Mouse (Mus musculus) forebrain, postnatal 0 days (tissue): ENCODE measurements at regions not wholly inside any gene's neighbourhood (a gene's known extent, or its start where the extent isn't known, plus 50 kb on each side); places are given as distances from the start of the nearest gene placed in this dataset.

Experiments
- ATAC-seq: fragments of 200-750 bp; cut with Nextera tagmentation; 2 replicates; pipeline ENCODE4 v1.8.0; 2017; ENCODE audit warnings: mild to moderate bottlenecking, moderate library complexity
- DNase-seq: peaks from one replicate; pipeline ENCODE4 v3.0.0-alpha.2; 2015
- H3K27ac ChIP-seq: fragments of 300-500 bp; sonication (generic); 2 replicates; pipeline ENCODE4 v1.5.1; 2014; ENCODE audit warnings: low read depth, mild to moderate bottlenecking, antibody characterized with exemption, low read length, moderate library complexity, mixed read lengths
- H3K27me3 ChIP-seq: fragments of 300-500 bp; sonication (generic); 2 replicates; pipeline ENCODE4 v1.6.1; 2014; ENCODE audit warnings: mild to moderate bottlenecking, low read length, mixed read lengths; ENCODE audit not compliant: insufficient read depth
- H3K36me3 ChIP-seq: fragments of 300-500 bp; sonication (generic); 2 replicates; pipeline ENCODE4 v1.6.1; 2014; ENCODE audit warnings: mild to moderate bottlenecking, moderate library complexity; ENCODE audit not compliant: insufficient read depth
- H3K4me1 ChIP-seq: fragments of 300-500 bp; sonication (generic); 2 replicates; pipeline ENCODE4 v1.6.1; 2014; ENCODE audit warnings: antibody characterized with exemption; ENCODE audit not compliant: insufficient read depth
- H3K4me2 ChIP-seq: fragments of 300-500 bp; sonication (generic); 2 replicates; pipeline ENCODE4 v1.6.1; 2014; ENCODE audit warnings: low read depth, mild to moderate bottlenecking, moderate library complexity
- H3K4me3 ChIP-seq: fragments of 300-500 bp; sonication (generic); 2 replicates; pipeline ENCODE4 v1.5.1; 2014; ENCODE audit warnings: low read depth, low read length, mixed read lengths
- H3K9ac ChIP-seq: fragments of 300-500 bp; sonication (generic); 2 replicates; pipeline ENCODE4 v1.6.1; 2014; ENCODE audit warnings: mild to moderate bottlenecking
- H3K9me3 ChIP-seq: fragments of 300-500 bp; sonication (generic); 2 replicates; pipeline ENCODE4 v1.6.1; 2016; ENCODE audit warnings: low read length
- CTCF ChIP-seq: sonication (generic); IDR thresholded peaks from 2 replicates; pipeline ENCODE4 v1.5.1; 2016; ENCODE audit warnings: antibody characterized with exemption, control low read depth, low read depth
- WGBS: fragments of 180-500 bp; shearing (Covaris S2); extraction: QIAGEN DNeasy Blood & Tissue Kit; methylation state at CpG from one replicate; pipeline ENCODE4 v1.1.7; 2014; 5-methylcytosine and 5-hydroxymethylcytosine counted together

GRCm38 (mm10) chr16:76133892-76134291 is 111.8 kb upstream of the Samsn1 start:
- 89% methylated on average over 2 of the region's 2 CpGs for WGBS
- H3K4me2 ChIP-seq: no peak overlapping the region
- TF ChIP-seq CTCF: no peak

GRCm38 (mm10) chr16:76130486-76130885 is 108.4 kb upstream of the Samsn1 start:
- Histone ChIP-seq H3K4me1 (no peaks in the 10 kb centered on the region), H3K27me3 (no peaks in the 10 kb centered on the region), H3K27ac (no peak overlapping the region), H3K9me3 (no peaks in the 10 kb centered on the region), H3K36me3 (no peaks in the 10 kb centered on the region), H3K9ac (no peak overlapping the region), H3K4me3 (no peak overlapping the region), H3K4me2 (no peak overlapping the region)
- DNase-seq (no peak), ATAC-seq (no peak)
- 86% methylated on average over 9 of the region's 9 CpGs for WGBS
- TF ChIP-seq CTCF: no peak

More at GRCm38 (mm10) chr16:76133892-76134291, 111.8 kb upstream of the Samsn1 start:
- Histone ChIP-seq H3K9ac (no peak overlapping the region), H3K9me3 (no peaks in the 10 kb centered on the region), H3K4me3 (no peak overlapping the region), H3K27me3 (no peaks in the 10 kb centered on the region), H3K4me1 (no peaks in the 10 kb centered on the region), H3K27ac (no peak overlapping the region), H3K36me3 (no peaks in the 10 kb centered on the region)
- DNase-seq: no peak
- ATAC-seq: no peak

DNA sequence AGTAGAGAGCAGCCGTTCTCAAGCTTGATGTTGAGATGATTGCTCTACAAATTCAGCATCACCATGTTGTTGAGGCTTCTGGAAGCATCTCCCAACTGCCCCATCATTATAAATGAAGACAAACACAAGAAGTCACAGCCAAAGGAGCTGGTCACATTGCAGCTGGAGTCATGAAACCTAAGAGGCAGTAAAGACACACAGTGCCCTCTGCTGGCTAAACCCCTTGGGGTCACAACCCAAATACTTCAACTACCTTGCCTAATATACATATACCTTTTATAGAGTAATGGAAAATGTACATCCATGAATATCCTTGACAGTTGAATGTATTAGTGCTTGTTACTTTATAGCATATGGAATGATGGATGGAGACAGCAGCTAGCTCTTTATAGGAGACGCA is 107.9 kb upstream of the Samsn1 start:
- WGBS: 88% methylated on average over 2 of the region's 2 CpGs
- DNase-seq (no peak), ATAC-seq (no peak)
- H3K4me3 ChIP-seq: no peak overlapping the region
- TF ChIP-seq CTCF: no peak
- no peak overlapping the region for H3K27ac ChIP-seq
- H3K9ac ChIP-seq: no peak overlapping the region
- no peaks in the 10 kb centered on the region for H3K4me1 ChIP-seq
- H3K9me3 ChIP-seq: no peaks in the 10 kb centered on the region
- H3K27me3 ChIP-seq: no peaks in the 10 kb centered on the region
- H3K4me2 ChIP-seq: no peak overlapping the region
- no peaks in the 10 kb centered on the region for H3K36me3 ChIP-seq

DNA sequence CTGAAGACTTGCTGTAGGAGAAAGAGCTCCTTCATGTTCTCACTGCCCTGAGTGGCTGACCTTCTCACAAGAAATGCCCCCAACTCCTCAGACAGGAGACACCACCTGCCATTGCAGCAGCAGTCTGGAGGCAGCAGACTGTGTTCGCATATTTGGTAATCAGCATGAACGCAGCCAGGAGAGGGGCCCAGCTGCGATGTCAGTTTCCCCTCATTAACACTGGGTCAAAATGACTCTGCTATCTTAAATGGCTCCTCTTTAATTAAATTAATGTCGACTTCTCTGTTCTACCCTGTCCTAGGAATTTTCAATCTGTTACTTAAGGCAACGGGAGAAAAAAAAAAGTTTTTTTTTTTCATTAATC is 100.9 kb upstream of the Samsn1 start:
- no peak overlapping the region for H3K4me2 ChIP-seq
- DNase-seq (no peak), ATAC-seq (no peak)
- H3K4me1 ChIP-seq: no peaks in the 10 kb centered on the region
- no peak overlapping the region for H3K27ac ChIP-seq
- TF ChIP-seq CTCF: no peak
- H3K9me3 ChIP-seq: no peaks in the 10 kb centered on the region
- no peak overlapping the region for H3K9ac ChIP-seq
- H3K27me3 ChIP-seq: no peaks in the 10 kb centered on the region
- H3K4me3 ChIP-seq: no peak overlapping the region
- 41% methylated on average over 5 of the region's 5 CpGs for WGBS
- no peaks in the 10 kb centered on the region for H3K36me3 ChIP-seq

DNA sequence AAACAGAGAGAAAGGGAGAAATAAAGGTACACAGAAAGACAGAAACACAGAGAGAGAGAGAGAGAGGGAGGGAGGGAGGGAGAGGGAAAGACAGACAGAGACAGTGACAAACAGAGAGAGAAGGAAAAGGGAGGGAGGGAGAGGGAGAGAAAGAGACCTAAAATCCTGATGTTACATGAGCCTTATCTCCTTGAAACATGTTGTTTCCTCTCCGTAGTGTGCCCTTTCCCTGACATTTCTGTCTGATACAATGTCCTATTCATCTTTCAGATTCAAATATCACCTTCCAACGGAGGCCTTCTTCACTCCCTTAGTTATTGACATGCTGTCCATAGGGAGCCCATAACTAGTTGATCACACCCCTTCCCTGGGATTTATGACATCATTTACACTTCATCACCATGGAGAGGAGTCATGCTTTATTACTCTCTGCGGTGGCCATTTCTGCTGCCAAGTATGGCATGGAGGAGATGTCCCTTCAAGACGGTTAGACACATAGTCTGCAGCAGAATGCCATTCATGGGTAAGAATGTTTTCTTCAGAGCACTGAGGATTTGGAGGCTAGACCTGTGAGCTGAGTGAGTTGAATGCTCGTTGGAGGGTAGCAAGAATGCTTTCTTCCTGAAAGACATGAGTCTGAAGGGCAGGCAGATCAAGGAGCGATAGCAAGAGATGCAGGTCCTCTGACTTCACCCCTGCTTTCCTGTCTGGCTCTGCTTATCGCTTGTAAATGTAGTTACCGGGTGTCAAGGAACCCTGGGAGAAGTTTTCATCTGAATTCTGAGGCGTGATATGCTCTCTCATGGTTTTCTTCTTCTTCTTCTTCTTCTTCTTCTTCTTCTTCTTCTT is 100.3 kb upstream of the Samsn1 start:
- no peaks in the 10 kb centered on the region for H3K9me3 ChIP-seq
- H3K27ac ChIP-seq: no peak overlapping the region
- no peak overlapping the region for H3K4me2 ChIP-seq
- TF ChIP-seq CTCF: no peak
- no peak overlapping the region for H3K4me3 ChIP-seq
- DNase-seq (no peak), ATAC-seq (no peak)
- H3K36me3 ChIP-seq: no peaks in the 10 kb centered on the region
- WGBS: 85% methylated on average over 9 of the region's 9 CpGs
- H3K9ac ChIP-seq: no peak overlapping the region
- H3K27me3 ChIP-seq: no peaks in the 10 kb centered on the region
- H3K4me1 ChIP-seq: no peaks in the 10 kb centered on the region

DNA sequence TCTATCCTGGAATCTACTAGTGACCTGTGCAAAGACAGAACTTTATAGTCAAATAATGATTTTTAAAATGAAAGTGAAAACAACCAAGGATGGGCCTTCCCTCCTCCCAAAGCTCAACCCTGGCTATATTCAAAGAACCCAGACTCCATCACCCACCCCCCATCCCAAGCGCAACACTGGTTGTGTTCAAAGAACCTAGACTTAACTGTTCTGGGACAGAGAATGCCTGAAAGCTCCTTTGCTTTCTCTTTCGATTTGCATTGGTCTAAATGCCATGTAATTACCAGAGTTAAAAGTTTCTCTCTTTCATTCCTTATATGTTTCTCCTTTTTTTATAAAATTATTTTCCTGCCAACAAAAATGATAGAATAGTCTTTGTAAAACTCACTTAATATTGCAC is 98.6 kb upstream of the Samsn1 start:
- H3K9ac ChIP-seq: no peak overlapping the region
- DNase-seq (no peak), ATAC-seq (no peak)
- 92% methylated on average over 2 of the region's 2 CpGs for WGBS
- H3K27ac ChIP-seq: no peak overlapping the region
- H3K9me3 ChIP-seq: no peaks in the 10 kb centered on the region
- no peak overlapping the region for H3K4me3 ChIP-seq
- H3K27me3 ChIP-seq: no peaks in the 10 kb centered on the region
- H3K36me3 ChIP-seq: no peaks in the 10 kb centered on the region
- no peak overlapping the region for H3K4me2 ChIP-seq
- H3K4me1 ChIP-seq: no peaks in the 10 kb centered on the region
- TF ChIP-seq CTCF: no peak

DNA sequence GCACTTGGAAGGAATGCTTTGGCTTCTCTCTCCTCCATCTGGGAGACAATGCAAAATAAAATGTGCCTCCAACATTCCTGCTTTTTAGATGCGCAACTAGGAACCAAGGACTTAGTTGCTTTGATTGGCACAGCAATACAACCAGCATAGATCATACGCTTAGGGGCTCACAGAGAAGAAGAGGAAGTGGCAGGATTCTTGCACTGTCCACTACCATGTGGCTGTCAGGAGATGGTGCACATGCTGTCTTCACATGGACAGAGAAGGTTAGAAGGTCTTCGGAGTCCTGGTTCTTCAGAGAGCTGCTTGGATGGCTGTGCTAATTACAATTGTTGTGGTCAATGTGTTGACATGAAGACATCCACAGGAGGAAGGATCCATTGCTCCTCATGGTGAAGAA is 88.3 kb upstream of the Samsn1 start:
- H3K9ac ChIP-seq: no peak overlapping the region
- no peak overlapping the region for H3K27ac ChIP-seq
- H3K4me3 ChIP-seq: no peak overlapping the region
- H3K27me3 ChIP-seq: no peaks in the 10 kb centered on the region
- TF ChIP-seq CTCF: no peak
- H3K4me2 ChIP-seq: no peak overlapping the region
- no peaks in the 10 kb centered on the region for H3K4me1 ChIP-seq
- no peak for ATAC-seq
- no peak for DNase-seq
- WGBS: 86% methylated on average over 3 of the region's 3 CpGs
- H3K9me3 ChIP-seq: no peaks in the 10 kb centered on the region
- H3K36me3 ChIP-seq: no peaks in the 10 kb centered on the region
